Mouse (Mus musculus): ENCODE data around the gene Kif26a. TPM values are rescaled to one million over a fixed set of nuclear protein-coding genes. Genes with fewer than 3 reads are reported as not detected.

The Kif26a gene
- total and polyA plus RNA-seq, 2 experiments from 2014 or later: 2.8 to 26.0 TPM

GRCm38 (mm10) chr12:112111323-112111722 is 34.7 kb upstream of the Kif26a start:
- no peaks in the 10 kb centered on the region for H3K36me3 ChIP-seq (replicated peaks; ENCODE audit: control insufficient read depth, insufficient read depth, low read length)
- peaks cover 34% of the 10 kb centered on the region for H3K27me3 ChIP-seq (ENCODE audit: control insufficient read depth, insufficient read depth, low read length)
- TF ChIP-seq CTCF (IDR thresholded peaks at IDR 0.05; ENCODE audit: low read depth) (no peak), EP300 (IDR thresholded peaks at IDR 0.05; ENCODE audit: low read depth) (no peak)
- WGBS: 65% methylated on average over 5 of the region's 5 CpGs
- ATAC-seq (ENCODE audit: insufficient read depth, low read depth): no peak
- H3K9ac ChIP-seq (replicated peaks; ENCODE audit: low read depth, low read length): no peak overlapping the region
- no peaks in the 10 kb centered on the region for H3K9me3 ChIP-seq (replicated peaks; ENCODE audit: control insufficient read depth, low read length)
- H3K4me1 ChIP-seq (ENCODE audit: control insufficient read depth, insufficient read depth): 0 out of 2 replicates have a peak, but pooled peaks cover 7% of the 10 kb centered on the region
- no peak overlapping the region for H3K4me2 ChIP-seq (ENCODE audit: low read depth, low read length)
- H3K27ac ChIP-seq (ENCODE audit: low read depth): no peak overlapping the region
- DNase-seq (ENCODE audit: low spot score): no peak
- H3K4me3 ChIP-seq (ENCODE audit: low read depth, low read length): no peak overlapping the region

DNA sequence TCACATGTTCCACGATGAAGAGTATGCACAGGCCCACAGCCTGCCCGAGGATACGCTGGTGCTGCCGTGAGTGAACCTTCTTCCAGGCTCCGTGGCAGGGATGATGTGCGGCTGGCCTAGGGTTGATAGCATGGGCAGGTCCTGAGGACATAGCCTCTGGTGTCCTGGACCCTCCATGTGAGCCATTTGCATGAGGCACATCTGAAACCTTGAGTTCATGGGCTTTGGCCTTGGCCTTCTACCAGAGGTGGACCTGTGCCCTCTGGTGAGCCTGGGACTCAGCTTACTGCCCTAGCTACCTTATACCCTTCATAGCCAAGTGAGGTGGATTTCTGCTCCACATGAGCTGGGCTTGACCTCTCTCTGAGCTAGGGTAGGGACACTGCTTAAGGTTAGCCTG is 33.8 kb upstream of the Kif26a start:
- no peak overlapping the region for H3K4me2 ChIP-seq (ENCODE audit: low read depth, low read length)
- no peaks in the 10 kb centered on the region for H3K4me1 ChIP-seq (ENCODE audit: control insufficient read depth, insufficient read depth)
- H3K36me3 ChIP-seq (replicated peaks; ENCODE audit: control insufficient read depth, insufficient read depth, low read length): no peaks in the 10 kb centered on the region
- no peak overlapping the region for H3K9ac ChIP-seq (replicated peaks; ENCODE audit: low read depth, low read length)
- no peak for ATAC-seq (ENCODE audit: insufficient read depth, low read depth)
- H3K4me3 ChIP-seq (ENCODE audit: low read depth, low read length): no peak overlapping the region
- no peaks in the 10 kb centered on the region for H3K9me3 ChIP-seq (replicated peaks; ENCODE audit: control insufficient read depth, low read length)
- DNase-seq (ENCODE audit: low spot score): no peak
- TF ChIP-seq CTCF (IDR thresholded peaks at IDR 0.05; ENCODE audit: low read depth) (no peak), EP300 (IDR thresholded peaks at IDR 0.05; ENCODE audit: low read depth) (no peak)
- peaks cover 26% of the 10 kb centered on the region for H3K27me3 ChIP-seq (ENCODE audit: control insufficient read depth, insufficient read depth, low read length)
- 78% methylated on average over 6 of the region's 6 CpGs for WGBS
- H3K27ac ChIP-seq (ENCODE audit: low read depth): no peak overlapping the region

DNA sequence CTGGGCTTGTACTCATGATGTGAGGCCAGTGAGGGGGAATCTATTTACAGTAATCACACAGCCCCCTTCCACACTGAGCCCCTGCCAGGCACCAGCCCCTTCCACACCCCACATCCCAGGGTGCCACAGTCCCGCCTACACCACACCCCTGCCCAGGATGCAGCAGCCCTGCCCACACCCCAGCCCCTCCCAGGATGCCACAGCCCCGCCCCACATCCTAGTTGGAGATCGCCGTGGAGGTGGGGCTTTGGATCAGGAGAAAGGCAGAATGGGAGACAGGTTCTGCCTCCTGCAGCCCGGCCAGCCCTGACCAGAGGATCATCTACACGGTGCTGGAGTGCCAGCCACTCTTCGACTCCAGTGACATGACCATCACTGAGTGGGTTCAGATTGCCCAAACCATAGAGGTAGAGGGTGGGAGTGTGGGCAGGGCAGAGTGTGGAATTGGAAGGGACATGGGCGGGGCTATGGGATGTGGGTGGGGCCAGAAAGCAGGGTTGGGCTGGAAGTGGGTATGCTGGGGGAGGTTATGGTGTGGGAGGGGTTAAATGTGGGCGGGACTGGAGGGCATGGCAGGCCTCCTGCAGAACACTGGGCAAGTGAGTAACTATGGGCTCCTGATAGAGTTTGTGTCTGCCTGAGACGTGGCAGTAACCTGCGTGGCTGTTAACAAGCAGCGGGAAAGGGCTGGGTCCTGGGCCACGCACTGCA is 33.2 kb upstream of the Kif26a start:
- no peaks in the 10 kb centered on the region for H3K36me3 ChIP-seq (replicated peaks; ENCODE audit: control insufficient read depth, insufficient read depth, low read length)
- H3K4me2 ChIP-seq (ENCODE audit: low read depth, low read length): no peak overlapping the region
- no peak overlapping the region for H3K9ac ChIP-seq (replicated peaks; ENCODE audit: low read depth, low read length)
- no peaks in the 10 kb centered on the region for H3K9me3 ChIP-seq (replicated peaks; ENCODE audit: control insufficient read depth, low read length)
- 23% methylated on average over 13 of the region's 13 CpGs for WGBS
- TF ChIP-seq CTCF (IDR thresholded peaks at IDR 0.05; ENCODE audit: low read depth) (no peak), EP300 (IDR thresholded peaks at IDR 0.05; ENCODE audit: low read depth) (no peak)
- no peak overlapping the region for H3K27ac ChIP-seq (ENCODE audit: low read depth)
- H3K4me3 ChIP-seq (ENCODE audit: low read depth, low read length): no peak overlapping the region
- no peak for ATAC-seq (ENCODE audit: insufficient read depth, low read depth)
- H3K4me1 ChIP-seq (ENCODE audit: control insufficient read depth, insufficient read depth): no peaks in the 10 kb centered on the region
- DNase-seq (ENCODE audit: low spot score): no peak
- H3K27me3 ChIP-seq (ENCODE audit: control insufficient read depth, insufficient read depth, low read length): peaks cover 21% of the 10 kb centered on the region

GRCm38 (mm10) chr12:112113710-112114109 is 32.3 kb upstream of the Kif26a start:
- Histone ChIP-seq H3K4me3 (ENCODE audit: low read depth, low read length) (no peak overlapping the region), H3K36me3 (replicated peaks; ENCODE audit: control insufficient read depth, insufficient read depth, low read length) (no peaks in the 10 kb centered on the region), H3K27me3 (ENCODE audit: control insufficient read depth, insufficient read depth, low read length) (peaks cover 20% of the 10 kb centered on the region), H3K4me2 (ENCODE audit: low read depth, low read length) (no peak overlapping the region), H3K4me1 (ENCODE audit: control insufficient read depth, insufficient read depth) (no peaks in the 10 kb centered on the region), H3K9ac (replicated peaks; ENCODE audit: low read depth, low read length) (no peak overlapping the region), H3K27ac (ENCODE audit: low read depth) (no peak overlapping the region), H3K9me3 (replicated peaks; ENCODE audit: control insufficient read depth, low read length) (no peaks in the 10 kb centered on the region)
- 11% methylated on average over 7 of the region's 7 CpGs for WGBS
- DNase-seq (ENCODE audit: low spot score) (peak; percentile 70), ATAC-seq (ENCODE audit: insufficient read depth, low read depth) (peak; percentile 45)
- TF ChIP-seq CTCF (IDR thresholded peaks at IDR 0.05; ENCODE audit: low read depth) (peak; percentile 98), EP300 (IDR thresholded peaks at IDR 0.05; ENCODE audit: low read depth) (no peak)

DNA sequence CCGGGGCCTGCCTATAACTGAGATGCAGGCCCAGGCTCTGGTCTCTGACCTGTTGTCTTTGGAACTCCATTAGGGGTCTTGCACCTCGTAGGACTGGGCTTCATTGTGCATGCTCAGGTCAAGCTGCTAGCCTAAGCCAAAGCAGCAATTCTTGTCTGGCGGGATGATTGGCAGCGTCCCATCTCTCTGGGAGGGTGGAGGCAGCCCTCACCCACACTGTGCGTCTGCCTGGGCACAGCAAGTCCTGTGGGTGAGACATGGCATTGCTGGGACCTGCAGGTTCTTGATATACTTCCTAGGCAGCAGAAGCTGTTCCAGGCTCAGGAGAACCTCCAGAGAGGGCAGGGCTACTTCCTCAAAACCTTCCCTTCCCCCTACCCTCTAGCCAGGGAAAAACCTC is 29.0 kb upstream of the Kif26a start:
- Histone ChIP-seq H3K9me3 (replicated peaks; ENCODE audit: control insufficient read depth, low read length) (no peaks in the 10 kb centered on the region), H3K27me3 (ENCODE audit: control insufficient read depth, insufficient read depth, low read length) (peaks cover 17% of the 10 kb centered on the region), H3K4me2 (ENCODE audit: low read depth, low read length) (no peak overlapping the region), H3K27ac (ENCODE audit: low read depth) (no peak overlapping the region), H3K36me3 (replicated peaks; ENCODE audit: control insufficient read depth, insufficient read depth, low read length) (no peaks in the 10 kb centered on the region), H3K4me3 (ENCODE audit: low read depth, low read length) (no peak overlapping the region), H3K4me1 (ENCODE audit: control insufficient read depth, insufficient read depth) (no peaks in the 10 kb centered on the region), H3K9ac (replicated peaks; ENCODE audit: low read depth, low read length) (no peak overlapping the region)
- no peak for ATAC-seq (ENCODE audit: insufficient read depth, low read depth)
- WGBS: 74% methylated on average over 5 of the region's 5 CpGs
- no peak for DNase-seq (ENCODE audit: low spot score)
- TF ChIP-seq EP300 (IDR thresholded peaks at IDR 0.05; ENCODE audit: low read depth): no peak
- TF ChIP-seq CTCF (IDR thresholded peaks at IDR 0.05; ENCODE audit: low read depth): no peak

DNA sequence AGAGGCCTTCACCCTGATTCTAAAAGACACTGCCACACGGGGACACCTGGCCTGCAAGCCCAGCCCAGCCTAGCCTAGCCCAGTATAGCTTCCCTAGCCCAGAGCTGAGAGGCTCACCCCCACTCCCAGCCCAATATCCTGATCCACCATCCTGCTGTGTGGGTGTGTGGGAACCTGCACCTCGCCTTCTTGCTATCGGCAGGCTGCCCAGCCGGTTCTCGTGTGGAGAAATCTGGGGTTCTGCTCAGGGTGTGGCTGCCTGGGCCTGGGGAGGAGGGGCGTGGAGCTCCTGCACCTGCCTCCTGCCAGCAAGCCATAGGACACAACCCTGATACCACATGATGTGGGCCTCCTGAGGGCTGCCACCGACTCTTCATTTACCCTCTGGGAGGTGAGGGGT is 28.4 kb upstream of the Kif26a start:
- no peak for TF ChIP-seq CTCF (IDR thresholded peaks at IDR 0.05; ENCODE audit: low read depth)
- no peak for TF ChIP-seq EP300 (IDR thresholded peaks at IDR 0.05; ENCODE audit: low read depth)
- ATAC-seq (ENCODE audit: insufficient read depth, low read depth): no peak
- 72% methylated on average over 7 of the region's 7 CpGs for WGBS

More for the DNA sequence above, 28.4 kb upstream of the Kif26a start:
- H3K27me3 ChIP-seq (ENCODE audit: control insufficient read depth, insufficient read depth, low read length): peaks cover 16% of the 10 kb centered on the region
- H3K36me3 ChIP-seq (replicated peaks; ENCODE audit: control insufficient read depth, insufficient read depth, low read length): no peaks in the 10 kb centered on the region
- H3K4me1 ChIP-seq (ENCODE audit: control insufficient read depth, insufficient read depth): no peaks in the 10 kb centered on the region
- no peak overlapping the region for H3K4me3 ChIP-seq (ENCODE audit: low read depth, low read length)
- no peak overlapping the region for H3K9ac ChIP-seq (replicated peaks; ENCODE audit: low read depth, low read length)
- H3K9me3 ChIP-seq (replicated peaks; ENCODE audit: control insufficient read depth, low read length): no peaks in the 10 kb centered on the region
- DNase-seq (ENCODE audit: low spot score): no peak
- H3K27ac ChIP-seq (ENCODE audit: low read depth): no peak overlapping the region
- H3K4me2 ChIP-seq (ENCODE audit: low read depth, low read length): no peak overlapping the region
